Mouse (Mus musculus): ENCODE measurements around the gene Ccdc107. TPM values are rescaled to one million over a fixed set of nuclear protein-coding genes. Genes with fewer than 3 reads are reported as not detected.
A peak's percentile ranks its signal among the peaks of the same experiment; 100 is the strongest.

Gene Ccdc107
- 68.7 and 69.1 TPM in 2 replicates for polyA plus RNA-seq (2014; fragmentation: Nextera tagmentation; extraction: Ambion mirVana)

GRCm38 (mm10) chr4:43492821-43493185 lies at the start of gene Ccdc107:
Gene Ccdc107, plus strand, starts transcription at chr4:43492900.
- Histone ChIP-seq H3K9me3 (replicated peaks; ENCODE audit: control insufficient read depth, low read length) (no peaks in the 10 kb centered on the region), H3K9ac (ENCODE audit: low read length) (peak within 1 kb of the TSS; percentile 84), H3K36me3 (ENCODE audit: control insufficient read depth, insufficient read depth, low read length) (peaks cover 13% of the 10 kb centered on the region), H3K4me1 (ENCODE audit: control insufficient read depth, insufficient read depth, low read length) (peaks cover 9% of the 10 kb centered on the region; the same call in 1 of the 2 replicates), H3K4me2 (ENCODE audit: low read length) (peak within 1 kb of the TSS; percentile 69), H3K27ac (ENCODE audit: low read depth, low read length) (peak within 1 kb of the TSS; percentile 91), H3K4me3 (ENCODE audit: low read depth, low read length) (peak within 1 kb of the TSS; percentile 75), H3K27me3 (replicated peaks; ENCODE audit: control insufficient read depth, insufficient read depth, low read length) (no peaks in the 10 kb centered on the region)
- ATAC-seq (peak; percentile 98), DNase-seq (ENCODE audit: low spot score) (peak; percentile 99)
- 0% methylated on average over 25 of the region's 25 CpGs for WGBS

GRCm38 (mm10) chr4:43443511-43443910 lies 49.2 kb upstream of the Ccdc107 start:
- DNase-seq (ENCODE audit: low spot score), result peak; percentile 24
- Histone ChIP-seq H3K27ac (ENCODE audit: low read depth, low read length) (peak overlapping the region; percentile 92), H3K9me3 (replicated peaks; ENCODE audit: control insufficient read depth, low read length) (no peaks in the 10 kb centered on the region), H3K4me1 (ENCODE audit: control insufficient read depth, insufficient read depth, low read length) (peaks cover 10% of the 10 kb centered on the region), H3K27me3 (replicated peaks; ENCODE audit: control insufficient read depth, insufficient read depth, low read length) (no peaks in the 10 kb centered on the region), H3K4me3 (ENCODE audit: low read depth, low read length) (peak overlapping the region; percentile 91), H3K4me2 (ENCODE audit: low read length) (peak overlapping the region; percentile 90), H3K9ac (ENCODE audit: low read length) (peak overlapping the region; percentile 99), H3K36me3 (ENCODE audit: control insufficient read depth, insufficient read depth, low read length) (peaks cover 38% of the 10 kb centered on the region)
- WGBS, result under 1% methylated on average over 28 of the region's 28 CpGs
- ATAC-seq, result peak; percentile 8; the same call in 1 of the 2 replicates

- no peak overlapping the region for H3K4me3 ChIP-seq (ENCODE audit: low read depth, low read length)
- WGBS, result 86% methylated on average over 12 of the region's 13 CpGs
- DNase-seq (ENCODE audit: low spot score) (no peak), ATAC-seq (no peak)
- no peaks in the 10 kb centered on the region for H3K9me3 ChIP-seq (replicated peaks; ENCODE audit: control insufficient read depth, low read length)
- H3K4me2 ChIP-seq (ENCODE audit: low read length), result no peak overlapping the region
- no peaks in the 10 kb centered on the region for H3K27me3 ChIP-seq (replicated peaks; ENCODE audit: control insufficient read depth, insufficient read depth, low read length)
- no peak overlapping the region for H3K9ac ChIP-seq (ENCODE audit: low read length)
- peaks cover 39% of the 10 kb centered on the region for H3K36me3 ChIP-seq (ENCODE audit: control insufficient read depth, insufficient read depth, low read length)
- H3K4me1 ChIP-seq (ENCODE audit: control insufficient read depth, insufficient read depth, low read length), result peaks cover 10% of the 10 kb centered on the region
- H3K27ac ChIP-seq (ENCODE audit: low read depth, low read length), result no peak overlapping the region
Measured at GRCm38 (mm10) chr4:43447251-43447650, 45.4 kb upstream of the Ccdc107 start.

GRCm38 (mm10) chr4:43448554-43448953 lies 44.1 kb upstream of the Ccdc107 start:
- peaks cover 14% of the 10 kb centered on the region for H3K4me1 ChIP-seq (ENCODE audit: control insufficient read depth, insufficient read depth, low read length)
- H3K36me3 ChIP-seq (ENCODE audit: control insufficient read depth, insufficient read depth, low read length), result peaks cover 39% of the 10 kb centered on the region
- WGBS, result 83% methylated on average over 3 of the region's 3 CpGs
- ATAC-seq (no peak), DNase-seq (ENCODE audit: low spot score) (no peak)
- H3K4me2 ChIP-seq (ENCODE audit: low read length), result no peak overlapping the region
- H3K9me3 ChIP-seq (replicated peaks; ENCODE audit: control insufficient read depth, low read length), result no peaks in the 10 kb centered on the region
- no peak overlapping the region for H3K9ac ChIP-seq (ENCODE audit: low read length)
- 0 out of 2 replicates have a peak, but pooled peaks cover 3% of the 10 kb centered on the region for H3K27me3 ChIP-seq (replicated peaks; ENCODE audit: control insufficient read depth, insufficient read depth, low read length)
- no peak overlapping the region for H3K4me3 ChIP-seq (ENCODE audit: low read depth, low read length)
- no peak overlapping the region for H3K27ac ChIP-seq (ENCODE audit: low read depth, low read length)

- Histone ChIP-seq H3K9ac (ENCODE audit: low read length) (no peak overlapping the region), H3K4me3 (ENCODE audit: low read depth, low read length) (no peak overlapping the region), H3K27ac (ENCODE audit: low read depth, low read length) (no peak overlapping the region), H3K36me3 (ENCODE audit: control insufficient read depth, insufficient read depth, low read length) (peaks cover 13% of the 10 kb centered on the region), H3K4me2 (ENCODE audit: low read length) (no peak overlapping the region), H3K27me3 (replicated peaks; ENCODE audit: control insufficient read depth, insufficient read depth, low read length) (0 out of 2 replicates have a peak, but pooled peaks cover 15% of the 10 kb centered on the region), H3K4me1 (ENCODE audit: control insufficient read depth, insufficient read depth, low read length) (peaks cover 4% of the 10 kb centered on the region; the same call in 1 of the 2 replicates), H3K9me3 (replicated peaks; ENCODE audit: control insufficient read depth, low read length) (no peaks in the 10 kb centered on the region)
- WGBS, result 64% methylated on average over 11 of the region's 11 CpGs
- no peak for DNase-seq (ENCODE audit: low spot score)
- ATAC-seq, result no peak
Measured at GRCm38 (mm10) chr4:43452315-43452714, 40.4 kb upstream of the Ccdc107 start.

- no peak for DNase-seq (ENCODE audit: low spot score)
- no peak for ATAC-seq
Measured at GRCm38 (mm10) chr4:43453413-43453812, 39.3 kb upstream of the Ccdc107 start.

GRCm38 (mm10) chr4:43454041-43454836 lies 38.5 kb upstream of the Ccdc107 start, which contains the start of gene Cd72:
Gene Cd72, minus strand, starts transcription at chr4:43454628.
- WGBS, result 32% methylated on average over 20 of the region's 20 CpGs

More at GRCm38 (mm10) chr4:43453413-43453812, 39.3 kb upstream of the Ccdc107 start:
- no peak overlapping the region for H3K27ac ChIP-seq (ENCODE audit: low read depth, low read length)
- peak overlapping the region; percentile 35 for H3K9ac ChIP-seq (ENCODE audit: low read length)
- H3K36me3 ChIP-seq (ENCODE audit: control insufficient read depth, insufficient read depth, low read length), result peaks cover 2% of the 10 kb centered on the region; the same call in 1 of the 2 replicates
- peak overlapping the region; percentile 8; the same call in 1 of the 2 replicates for H3K4me3 ChIP-seq (ENCODE audit: low read depth, low read length)
- H3K9me3 ChIP-seq (replicated peaks; ENCODE audit: control insufficient read depth, low read length), result no peaks in the 10 kb centered on the region
- H3K4me2 ChIP-seq (ENCODE audit: low read length), result peak overlapping the region; percentile 43
- 0 out of 2 replicates have a peak, but pooled peaks cover 15% of the 10 kb centered on the region for H3K27me3 ChIP-seq (replicated peaks; ENCODE audit: control insufficient read depth, insufficient read depth, low read length)
- H3K4me1 ChIP-seq (ENCODE audit: control insufficient read depth, insufficient read depth, low read length), result peaks cover 4% of the 10 kb centered on the region; the same call in 1 of the 2 replicates
- WGBS, result under 1% methylated on average over 17 of the region's 18 CpGs

GRCm38 (mm10) chr4:43456470-43456869 lies 36.2 kb upstream of the Ccdc107 start:
- no peaks in the 10 kb centered on the region for H3K9me3 ChIP-seq (replicated peaks; ENCODE audit: control insufficient read depth, low read length)
- H3K27me3 ChIP-seq (replicated peaks; ENCODE audit: control insufficient read depth, insufficient read depth, low read length), result 0 out of 2 replicates have a peak, but pooled peaks cover 15% of the 10 kb centered on the region
- H3K4me1 ChIP-seq (ENCODE audit: control insufficient read depth, insufficient read depth, low read length), result peaks cover 4% of the 10 kb centered on the region; the same call in 1 of the 2 replicates
- ATAC-seq (no peak), DNase-seq (ENCODE audit: low spot score) (no peak)
- no peak overlapping the region for H3K27ac ChIP-seq (ENCODE audit: low read depth, low read length)
- H3K4me2 ChIP-seq (ENCODE audit: low read length), result no peak overlapping the region
- H3K36me3 ChIP-seq (ENCODE audit: control insufficient read depth, insufficient read depth, low read length), result no peaks in the 10 kb centered on the region
- no peak overlapping the region for H3K4me3 ChIP-seq (ENCODE audit: low read depth, low read length)
- H3K9ac ChIP-seq (ENCODE audit: low read length), result no peak overlapping the region
- WGBS, result 35% methylated on average over 4 of the region's 4 CpGs

More at GRCm38 (mm10) chr4:43454041-43454836, 38.5 kb upstream of the Ccdc107 start, which contains the start of gene Cd72:
- ATAC-seq (no peak), DNase-seq (ENCODE audit: low spot score) (no peak)
- H3K36me3 ChIP-seq (ENCODE audit: control insufficient read depth, insufficient read depth, low read length), result no peaks in the 10 kb centered on the region
- H3K27ac ChIP-seq (ENCODE audit: low read depth, low read length), result no peak within 1 kb of the TSS
- peak within 1 kb of the TSS; percentile 43 for H3K4me2 ChIP-seq (ENCODE audit: low read length)
- no peaks in the 10 kb centered on the region for H3K9me3 ChIP-seq (replicated peaks; ENCODE audit: control insufficient read depth, low read length)
- H3K4me3 ChIP-seq (ENCODE audit: low read depth, low read length), result peak within 1 kb of the TSS; percentile 8; the same call in 1 of the 2 replicates
- H3K9ac ChIP-seq (ENCODE audit: low read length), result peak within 1 kb of the TSS; percentile 35
- H3K27me3 ChIP-seq (replicated peaks; ENCODE audit: control insufficient read depth, insufficient read depth, low read length), result 0 out of 2 replicates have a peak, but pooled peaks cover 15% of the 10 kb centered on the region
- H3K4me1 ChIP-seq (ENCODE audit: control insufficient read depth, insufficient read depth, low read length), result peaks cover 4% of the 10 kb centered on the region; the same call in 1 of the 2 replicates
